In the genomic region with DNA sequence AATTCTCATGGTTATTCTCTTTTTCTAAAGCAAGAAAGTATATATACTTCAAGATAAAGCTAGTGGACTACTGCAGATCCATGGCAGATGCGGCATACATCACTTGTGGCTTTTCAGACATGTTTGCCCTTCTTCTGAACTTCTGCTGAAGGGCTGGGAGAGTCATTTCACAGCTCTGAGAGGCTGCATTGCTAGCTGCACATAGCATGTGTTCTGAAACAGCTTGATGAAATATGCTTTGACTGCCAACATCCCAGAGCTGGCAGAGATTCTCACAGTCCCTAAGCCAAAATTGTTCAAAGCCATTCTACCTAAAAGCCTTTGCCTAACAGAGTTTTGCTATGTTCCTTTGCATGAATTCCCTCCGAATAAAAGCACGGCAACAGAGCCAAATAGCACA, we compare ENCODE assay signal across 9 mouse cellular contexts.
DNase-seq lines count a peak whose midpoint lies in the region; ATAC-seq lines count a peak whose summit lies in the region.
"Had no signal": no experiment of that assay in that cellular context is flagged by ENCODE, and none has a peak within 500 bp of the region (broad histone marks: within the 10 kb centered on the region; RNA-seq: fewer than 3 reads in every experiment).

No protein-coding gene starts in this region.

- H3K4me1 ChIP-seq in hindbrain, embryonic 14.5 days (replicated peaks; ENCODE audit: control insufficient read depth, insufficient read depth, low read length) = no peaks in the 10 kb centered on the region
- H3K4me1 ChIP-seq in hindbrain, embryonic 11.5 days (replicated peaks; ENCODE audit: control insufficient read depth, insufficient read depth, low read length) = no peaks in the 10 kb centered on the region

- ATAC-seq in hindbrain, embryonic 14.5 days (ENCODE audit: low FRiP score) = peak; percentile 68
- no peak for ATAC-seq in hindbrain, embryonic 11.5 days (ENCODE audit: low FRiP score)

- no peaks in the 10 kb centered on the region for H3K36me3 ChIP-seq in hindbrain, embryonic 14.5 days (replicated peaks; ENCODE audit: control insufficient read depth, insufficient read depth)
- H3K36me3 ChIP-seq in hindbrain, embryonic 11.5 days (ENCODE audit: control insufficient read depth, insufficient read depth, low read length) = no peaks in the 10 kb centered on the region

- H3K4me3 ChIP-seq in hindbrain, embryonic 14.5 days (replicated peaks; ENCODE audit: low read length) = no peak overlapping the region
- H3K4me3 ChIP-seq in hindbrain, embryonic 11.5 days (ENCODE audit: low read depth, low read length) = no peak overlapping the region

- WGBS in hindbrain, embryonic 14.5 days = 83% methylated on average over 3 of the region's 3 CpGs
- 93% methylated on average over 3 of the region's 3 CpGs for WGBS in hindbrain, embryonic 11.5 days

- no peaks in the 10 kb centered on the region for H3K9me3 ChIP-seq in hindbrain, embryonic 14.5 days (ENCODE audit: control insufficient read depth, low read length)
- H3K9me3 ChIP-seq in hindbrain, embryonic 11.5 days (ENCODE audit: control insufficient read depth, low read length) = no peaks in the 10 kb centered on the region

- H3K4me2 ChIP-seq in hindbrain, embryonic 14.5 days (replicated peaks) = no peak overlapping the region
- no peak overlapping the region for H3K4me2 ChIP-seq in hindbrain, embryonic 11.5 days (replicated peaks; ENCODE audit: low read depth, low read length)

- H3K9ac ChIP-seq in hindbrain, embryonic 14.5 days = no peak overlapping the region
- no peak overlapping the region for H3K9ac ChIP-seq in hindbrain, embryonic 11.5 days (ENCODE audit: low read depth, low read length)
- H3K9ac ChIP-seq: liver, embryonic 14.5 days had no signal

- H3K27ac ChIP-seq in hindbrain, embryonic 14.5 days = no peak overlapping the region
- no peak overlapping the region for H3K27ac ChIP-seq in hindbrain, embryonic 11.5 days (ENCODE audit: low read depth, low read length)
- H3K27ac ChIP-seq: liver, embryonic 14.5 days had no signal

- H3K27me3 ChIP-seq in hindbrain, embryonic 14.5 days (ENCODE audit: control insufficient read depth, insufficient read depth, low read length) = no peaks in the 10 kb centered on the region
- no peaks in the 10 kb centered on the region for H3K27me3 ChIP-seq in hindbrain, embryonic 11.5 days (ENCODE audit: control insufficient read depth, insufficient read depth, low read length)

- DNase-seq in hindbrain, embryonic 14.5 days (ENCODE audit: low spot score) = peak; percentile 67
- DNase-seq in hindbrain, embryonic 11.5 days (ENCODE audit: low spot score) = no peak
- peak; percentile 27 for DNase-seq in adrenal gland, postnatal 25 days
- DNase-seq in frontal cortex, postnatal 10 days (ENCODE audit: low spot score in 2 of 2) = peak; percentile 18 to 33
- DNase-seq in layer of hippocampus, postnatal 10 days (ENCODE audit: low spot score in 2 of 2) = peak; percentile 76 to 78
- peak; percentile 66 for DNase-seq in lung, postnatal 36 days
- DNase-seq in yolk sac, embryonic 10.5 days (ENCODE audit: low spot score) = no peak
- DNase-seq in spleen, adult 18-20 months = no peak

Comparison
In these comparisons a context has a peak if more than half of its experiments do, and no peak if none do; other contexts are left out.
1. DNase-seq: peak in hindbrain, embryonic 14.5 days (single experiment), adrenal gland, postnatal 25 days (single experiment), frontal cortex, postnatal 10 days (2 of 2), layer of hippocampus, postnatal 10 days (2 of 2) and lung, postnatal 36 days (single experiment); none in hindbrain, embryonic 11.5 days (single experiment), yolk sac, embryonic 10.5 days (single experiment) and spleen, adult 18-20 months (0 of 2).